12 mouse cellular contexts compared by ENCODE assay signal in genomic region chr8:106185628-106186270, GRCm38 (mm10). TPM values are rescaled to one million over a fixed set of nuclear protein-coding genes. Genes with fewer than 3 reads are reported as not detected.
DNase-seq lines count a peak whose midpoint lies in the region; ATAC-seq and TF ChIP-seq lines count a peak whose summit lies in the region.
"Had no signal": no experiment of that assay in that cellular context is flagged by ENCODE, and none has a peak within 500 bp of the region (broad histone marks: within the 10 kb centered on the region; RNA-seq: fewer than 3 reads in every experiment).

No protein-coding gene starts in this region.

- ATAC-seq in embryonic facial prominence, embryonic 13.5 days (ENCODE audit: insufficient number of reproducible peaks, insufficient read depth, low FRiP score, low TSS enrichment, low read depth), result no peak
- no peak for ATAC-seq in liver, embryonic 11.5 days (replicated peaks; ENCODE audit: low FRiP score)
- ATAC-seq in hindbrain, embryonic 12.5 days (ENCODE audit: low FRiP score), result no peak
- ATAC-seq in neural tube, embryonic 15.5 days (ENCODE audit: low FRiP score), result no peak
- ATAC-seq: CD4-positive, CD25-positive, alpha-beta regulatory T cell, adult 4 months had no signal

- peaks cover 7% of the 10 kb centered on the region; the same call in 1 of the 2 replicates for H3K4me1 ChIP-seq in embryonic facial prominence, embryonic 13.5 days
- H3K4me1 ChIP-seq in embryonic facial prominence, embryonic 10.5 days, result no peaks in the 10 kb centered on the region
- peaks cover 9% of the 10 kb centered on the region for H3K4me1 ChIP-seq in liver, adult 2 months (ENCODE audit: control insufficient read depth, insufficient read depth, low read length)
- H3K4me1 ChIP-seq in liver, embryonic 11.5 days (replicated peaks; ENCODE audit: control insufficient read depth, insufficient read depth, low read length), result peaks cover under 1% of the 10 kb centered on the region; the same call in 1 of the 2 replicates
- no peaks in the 10 kb centered on the region for H3K4me1 ChIP-seq in hindbrain, embryonic 12.5 days
- no peaks in the 10 kb centered on the region for H3K4me1 ChIP-seq in neural tube, embryonic 15.5 days
- H3K4me1 ChIP-seq: heart, embryonic 15.5 days had no signal

- WGBS in embryonic facial prominence, embryonic 13.5 days, result 61% methylated on average over 8 of the region's 8 CpGs
- WGBS in embryonic facial prominence, embryonic 10.5 days, result 85% methylated on average over 8 of the region's 8 CpGs
- WGBS in liver, adult 2 months, result 28% methylated on average over 8 of the region's 8 CpGs
- WGBS in liver, embryonic 11.5 days, result 89% methylated on average over 8 of the region's 8 CpGs
- 94% methylated on average over 8 of the region's 8 CpGs for WGBS in hindbrain, embryonic 12.5 days
- WGBS in neural tube, embryonic 15.5 days, result 89% methylated on average over 8 of the region's 8 CpGs

- H3K9ac ChIP-seq in embryonic facial prominence, embryonic 13.5 days, result no peak overlapping the region
- H3K9ac ChIP-seq in liver, adult 2 months (ENCODE audit: low read depth, low read length), result no peak overlapping the region
- H3K9ac ChIP-seq in liver, embryonic 11.5 days (ENCODE audit: low read depth, low read length), result no peak overlapping the region
- H3K9ac ChIP-seq in hindbrain, embryonic 12.5 days, result no peak overlapping the region
- no peak overlapping the region for H3K9ac ChIP-seq in neural tube, embryonic 15.5 days (replicated peaks)
- H3K9ac ChIP-seq: heart, embryonic 15.5 days had no signal

- no peak overlapping the region for H3K4me2 ChIP-seq in embryonic facial prominence, embryonic 13.5 days
- H3K4me2 ChIP-seq in liver, embryonic 11.5 days, result no peak overlapping the region
- no peak overlapping the region for H3K4me2 ChIP-seq in hindbrain, embryonic 12.5 days (replicated peaks)
- H3K4me2 ChIP-seq in neural tube, embryonic 15.5 days, result no peak overlapping the region
- H3K4me2 ChIP-seq: heart, embryonic 15.5 days had no signal

- TF ChIP-seq POLR2A in liver, adult 2 months (IDR thresholded peaks at IDR 0.05; ENCODE audit: extremely low read depth, insufficient read depth, low read length), result no peak

- 0 out of 2 replicates have a peak overlapping the region, but pooled peaks have one; percentile 18 for H3K27ac ChIP-seq in embryonic facial prominence, embryonic 13.5 days
- H3K27ac ChIP-seq in embryonic facial prominence, embryonic 10.5 days (replicated peaks), result no peak overlapping the region
- no peak overlapping the region for H3K27ac ChIP-seq in liver, adult 2 months (replicated peaks; ENCODE audit: insufficient read depth, low read depth, low read length)
- no peak overlapping the region for H3K27ac ChIP-seq in liver, embryonic 11.5 days (ENCODE audit: low read depth, low read length)
- no peak overlapping the region for H3K27ac ChIP-seq in hindbrain, embryonic 12.5 days
- no peak overlapping the region for H3K27ac ChIP-seq in neural tube, embryonic 15.5 days (replicated peaks)
- H3K27ac ChIP-seq: heart, embryonic 15.5 days had no signal

- H3K79me2 ChIP-seq in liver, adult 2 months (ENCODE audit: control insufficient read depth, insufficient read depth, low read length), result no peaks in the 10 kb centered on the region

- DNase-seq in embryonic facial prominence, embryonic 10.5 days (ENCODE audit: low spot score), result no peak
- peak; percentile 93 for DNase-seq in liver, adult 2 months (ENCODE audit: extremely low read depth, low read depth, low spot score)
- DNase-seq in liver, embryonic 11.5 days (ENCODE audit: low spot score), result no peak
- peak; percentile 99 for DNase-seq in gonadal fat pad, adult 2 months (ENCODE audit: low read depth)
- DNase-seq in telencephalon, adult 2 months (ENCODE audit: low read depth, low spot score), result peak; percentile 36

- H3K27me3 ChIP-seq in embryonic facial prominence, embryonic 13.5 days, result no peaks in the 10 kb centered on the region
- H3K27me3 ChIP-seq in embryonic facial prominence, embryonic 10.5 days (replicated peaks; ENCODE audit: low read depth, poor library complexity, severe bottlenecking), result no peaks in the 10 kb centered on the region
- no peaks in the 10 kb centered on the region for H3K27me3 ChIP-seq in liver, adult 2 months (ENCODE audit: control insufficient read depth, insufficient read depth, low read length)
- no peaks in the 10 kb centered on the region for H3K27me3 ChIP-seq in liver, embryonic 11.5 days (replicated peaks; ENCODE audit: control insufficient read depth, insufficient read depth, low read length)
- no peaks in the 10 kb centered on the region for H3K27me3 ChIP-seq in hindbrain, embryonic 12.5 days
- H3K27me3 ChIP-seq in neural tube, embryonic 15.5 days (replicated peaks), result no peaks in the 10 kb centered on the region
- H3K27me3 ChIP-seq: heart, embryonic 15.5 days had no signal

- no peak for TF ChIP-seq CTCF in liver, adult 2 months (IDR thresholded peaks at IDR 0.05; ENCODE audit: low read depth, low read length)

- H3K36me3 ChIP-seq in embryonic facial prominence, embryonic 13.5 days, result peaks cover 62% of the 10 kb centered on the region
- peaks cover 90% of the 10 kb centered on the region for H3K36me3 ChIP-seq in embryonic facial prominence, embryonic 10.5 days (replicated peaks)
- no peaks in the 10 kb centered on the region for H3K36me3 ChIP-seq in liver, adult 2 months (ENCODE audit: control insufficient read depth, insufficient read depth, low read length)
- peaks cover 11% of the 10 kb centered on the region; the same call in 1 of the 2 replicates for H3K36me3 ChIP-seq in liver, embryonic 11.5 days (ENCODE audit: control insufficient read depth, insufficient read depth, low read length)
- H3K36me3 ChIP-seq in hindbrain, embryonic 12.5 days, result peaks cover 59% of the 10 kb centered on the region
- peaks cover 31% of the 10 kb centered on the region for H3K36me3 ChIP-seq in neural tube, embryonic 15.5 days

- H3K4me3 ChIP-seq in embryonic facial prominence, embryonic 13.5 days, result no peak overlapping the region
- H3K4me3 ChIP-seq in embryonic facial prominence, embryonic 10.5 days, result no peak overlapping the region
- H3K4me3 ChIP-seq in liver, adult 2 months (ENCODE audit: insufficient read depth, low read depth, low read length), result no peak overlapping the region
- no peak overlapping the region for H3K4me3 ChIP-seq in liver, embryonic 11.5 days (ENCODE audit: low read depth, low read length)
- H3K4me3 ChIP-seq in hindbrain, embryonic 12.5 days, result no peak overlapping the region
- no peak overlapping the region for H3K4me3 ChIP-seq in neural tube, embryonic 15.5 days (replicated peaks)
- H3K4me3 ChIP-seq: heart, embryonic 15.5 days had no signal

- H3K9me3 ChIP-seq in embryonic facial prominence, embryonic 13.5 days, result no peaks in the 10 kb centered on the region
- no peaks in the 10 kb centered on the region for H3K9me3 ChIP-seq in embryonic facial prominence, embryonic 10.5 days
- no peaks in the 10 kb centered on the region for H3K9me3 ChIP-seq in liver, embryonic 11.5 days (ENCODE audit: control insufficient read depth, low read length)
- no peaks in the 10 kb centered on the region for H3K9me3 ChIP-seq in hindbrain, embryonic 12.5 days (replicated peaks)
- H3K9me3 ChIP-seq in neural tube, embryonic 15.5 days (replicated peaks), result no peaks in the 10 kb centered on the region
- H3K9me3 ChIP-seq: heart, embryonic 15.5 days had no signal

RNA-seq across cellular contexts. Expression of gene Slc7a6, which starts 17.1 kb away (rescaled TPM):
- polyA plus RNA-seq in embryonic facial prominence, embryonic 13.5 days (2015; fragmentation: Nextera tagmentation; extraction: Ambion mirVana), result 57.6 and 59.2 TPM in 2 replicates
- 71.6 and 84.5 TPM in 2 replicates for polyA plus RNA-seq in embryonic facial prominence, embryonic 10.5 days (2016; fragmentation: Nextera tagmentation; extraction: Ambion mirVana)
- 0.09 and 0.27 TPM in 2 replicates for total RNA-seq in liver, adult 2 months (2014; rRNA removed)
- 0.21 and 0.91 TPM in 2 replicates for polyA plus RNA-seq in liver, adult 2 months (2012; rRNA removed)
- polyA plus RNA-seq in liver, embryonic 11.5 days (2014; fragmentation: Nextera tagmentation; extraction: Ambion mirVana), result 46.3 and 52.5 TPM in 2 replicates
- polyA plus RNA-seq in gonadal fat pad, adult 2 months (2012; rRNA removed), result 18.3 and 24.9 TPM in 2 replicates
- polyA plus RNA-seq in hindbrain, embryonic 12.5 days (2016; fragmentation: Nextera tagmentation; extraction: Ambion mirVana), result 55.8 and 60.8 TPM in 2 replicates
- 55.6 and 61.5 TPM in 2 replicates for polyA plus RNA-seq in neural tube, embryonic 15.5 days (2015; fragmentation: Nextera tagmentation; extraction: Ambion mirVana)

RNA-seq across cellular contexts. Expression of gene Slc7a6os, which starts 25.0 kb away (rescaled TPM):
- polyA plus RNA-seq in embryonic facial prominence, embryonic 13.5 days (2015; fragmentation: Nextera tagmentation; extraction: Ambion mirVana), result 43.2 and 46.8 TPM in 2 replicates
- 37.5 and 39.7 TPM in 2 replicates for polyA plus RNA-seq in embryonic facial prominence, embryonic 10.5 days (2016; fragmentation: Nextera tagmentation; extraction: Ambion mirVana)
- 21.9 and 23.0 TPM in 2 replicates for total RNA-seq in liver, adult 2 months (2014; rRNA removed)
- 8.3 and 11.0 TPM in 2 replicates for polyA plus RNA-seq in liver, adult 2 months (2012; rRNA removed)
- 34.8 and 36.5 TPM in 2 replicates for polyA plus RNA-seq in liver, embryonic 11.5 days (2014; fragmentation: Nextera tagmentation; extraction: Ambion mirVana)
- 12.0 and 14.8 TPM in 2 replicates for polyA plus RNA-seq in gonadal fat pad, adult 2 months (2012; rRNA removed)
- 37.2 and 38.5 TPM in 2 replicates for polyA plus RNA-seq in hindbrain, embryonic 12.5 days (2016; fragmentation: Nextera tagmentation; extraction: Ambion mirVana)
- polyA plus RNA-seq in neural tube, embryonic 15.5 days (2015; fragmentation: Nextera tagmentation; extraction: Ambion mirVana), result 36.2 and 36.8 TPM in 2 replicates

RNA-seq across cellular contexts. Expression of gene Prmt7, which starts 25.0 kb away (rescaled TPM):
- 45.0 and 49.4 TPM in 2 replicates for polyA plus RNA-seq in embryonic facial prominence, embryonic 13.5 days (2015; fragmentation: Nextera tagmentation; extraction: Ambion mirVana)
- polyA plus RNA-seq in embryonic facial prominence, embryonic 10.5 days (2016; fragmentation: Nextera tagmentation; extraction: Ambion mirVana), result 75.8 and 80.6 TPM in 2 replicates
- 9.7 and 9.9 TPM in 2 replicates for total RNA-seq in liver, adult 2 months (2014; rRNA removed)
- polyA plus RNA-seq in liver, adult 2 months (2012; rRNA removed), result 8.8 and 12.0 TPM in 2 replicates
- 65.1 and 75.7 TPM in 2 replicates for polyA plus RNA-seq in liver, embryonic 11.5 days (2014; fragmentation: Nextera tagmentation; extraction: Ambion mirVana)
- polyA plus RNA-seq in gonadal fat pad, adult 2 months (2012; rRNA removed), result 27.2 and 34.0 TPM in 2 replicates
- polyA plus RNA-seq in hindbrain, embryonic 12.5 days (2016; fragmentation: Nextera tagmentation; extraction: Ambion mirVana), result 50.9 and 53.0 TPM in 2 replicates
- 65.5 and 66.5 TPM in 2 replicates for polyA plus RNA-seq in neural tube, embryonic 15.5 days (2015; fragmentation: Nextera tagmentation; extraction: Ambion mirVana)

RNA-seq across cellular contexts. Expression of gene Pla2g15, which starts 35.5 kb away (rescaled TPM):
- polyA plus RNA-seq in embryonic facial prominence, embryonic 13.5 days (2015; fragmentation: Nextera tagmentation; extraction: Ambion mirVana), result 18.1 and 18.7 TPM in 2 replicates
- polyA plus RNA-seq in embryonic facial prominence, embryonic 10.5 days (2016; fragmentation: Nextera tagmentation; extraction: Ambion mirVana), result 12.8 and 13.8 TPM in 2 replicates
- total RNA-seq in liver, adult 2 months (2014; rRNA removed), result 11.3 and 12.5 TPM in 2 replicates
- 8.7 and 10.6 TPM in 2 replicates for polyA plus RNA-seq in liver, adult 2 months (2012; rRNA removed)
- polyA plus RNA-seq in liver, embryonic 11.5 days (2014; fragmentation: Nextera tagmentation; extraction: Ambion mirVana), result 9.2 and 9.6 TPM in 2 replicates
- 21.4 and 23.4 TPM in 2 replicates for polyA plus RNA-seq in gonadal fat pad, adult 2 months (2012; rRNA removed)
- 18.2 and 20.1 TPM in 2 replicates for polyA plus RNA-seq in hindbrain, embryonic 12.5 days (2016; fragmentation: Nextera tagmentation; extraction: Ambion mirVana)
- 19.1 and 21.6 TPM in 2 replicates for polyA plus RNA-seq in neural tube, embryonic 15.5 days (2015; fragmentation: Nextera tagmentation; extraction: Ambion mirVana)

RNA-seq across cellular contexts. Expression of gene Esrp2, which starts 49.0 kb away (rescaled TPM):
- polyA plus RNA-seq in embryonic facial prominence, embryonic 13.5 days (2015; fragmentation: Nextera tagmentation; extraction: Ambion mirVana), result 22.2 and 25.9 TPM in 2 replicates
- 7.5 and 10.5 TPM in 2 replicates for polyA plus RNA-seq in embryonic facial prominence, embryonic 10.5 days (2016; fragmentation: Nextera tagmentation; extraction: Ambion mirVana)
- 43.6 and 50.5 TPM in 2 replicates for total RNA-seq in liver, adult 2 months (2014; rRNA removed)
- polyA plus RNA-seq in liver, adult 2 months (2012; rRNA removed), result 76.8 and 86.2 TPM in 2 replicates
- polyA plus RNA-seq in liver, embryonic 11.5 days (2014; fragmentation: Nextera tagmentation; extraction: Ambion mirVana), result 11.6 and 12.7 TPM in 2 replicates
- polyA plus RNA-seq in gonadal fat pad, adult 2 months (2012; rRNA removed), result 59.5 and 80.6 TPM in 2 replicates
- 2.6 and 2.9 TPM in 2 replicates for polyA plus RNA-seq in hindbrain, embryonic 12.5 days (2016; fragmentation: Nextera tagmentation; extraction: Ambion mirVana)
- polyA plus RNA-seq in neural tube, embryonic 15.5 days (2015; fragmentation: Nextera tagmentation; extraction: Ambion mirVana), result 0.17 and 4.5 TPM in 2 replicates
- total RNA-seq: left cerebral cortex, postnatal 10 days; megakaryocyte progenitor cell, adult 5-6 weeks had no signal
- polyA plus RNA-seq: CD4-positive, CD25-positive, alpha-beta regulatory T cell, adult 4 months had no signal

Comparison
In these comparisons a context has a peak if more than half of its experiments do, and no peak if none do; other contexts are left out.
1. DNase-seq: peak in liver, adult 2 months (single experiment), gonadal fat pad, adult 2 months (single experiment) and telencephalon, adult 2 months (single experiment); none in embryonic facial prominence, embryonic 10.5 days (single experiment) and liver, embryonic 11.5 days (single experiment).
2. RNA of gene Slc7a6, which starts 17.1 kb away (polyA plus RNA-seq): 71.6 to 84.5 TPM in embryonic facial prominence, embryonic 10.5 days, 55.8 to 60.8 TPM in hindbrain, embryonic 12.5 days, 57.6 to 59.2 TPM in embryonic facial prominence, embryonic 13.5 days, 55.6 to 61.5 TPM in neural tube, embryonic 15.5 days, 46.3 to 52.5 TPM in liver, embryonic 11.5 days and 18.3 to 24.9 TPM in gonadal fat pad, adult 2 months; 0.21 to 0.91 TPM in liver, adult 2 months; every median in the first group is over 10 times any median in the second.